Mouse (Mus musculus): ENCODE results near the gene Kif13a. TPM values are rescaled to one million over a fixed set of nuclear protein-coding genes. Genes with fewer than 3 reads are reported as not detected.

Kif13a gene
- 10 to 100 TPM; 24.6 to 28.2 TPM for total RNA-seq (2021)
- long read RNA-seq, experiment 1, partial matches to known transcripts: 4 of 4 reads
- long read RNA-seq, experiment 1, other reads (novel, unspliced or antisense): 0 of 4 reads
- long read RNA-seq, experiment 2, partial matches to known transcripts: 5 of 9 reads
- long read RNA-seq, experiment 2, other reads (novel, unspliced or antisense): 4 of 9 reads

- intact Hi-C loops (cut with DNase I): loop anchor here (2.0 to 5.0 kb wide), 4 partner anchors 47 to 88 kb away; partner anchors contain the start of gene Nhlrc1
- DNase-seq (ENCODE audit: low spot score in 2 of 2): peak; percentile 90 to 92
These were observed at the start of gene Kif13a for GRCm38 (mm10) chr13:46929719-46930658. Kif13a (minus strand) TSS chr13:46929867.

- DNase-seq (ENCODE audit: low spot score in 2 of 2): no peak
- intact Hi-C loops (cut with DNase I): loop anchor here (5.0 kb wide), 1 partner anchor 44 kb away; no protein-coding TSS in a partner anchor
These were observed 46.9 kb upstream of the Kif13a start for GRCm38 (mm10) chr13:46976532-46976931.

- intact Hi-C loops (cut with DNase I): loop anchor here (5.0 kb wide), 1 partner anchor 44 kb away; no protein-coding TSS in a partner anchor
- DNase-seq (ENCODE audit: low spot score in 2 of 2): no peak
These were observed 46.3 kb upstream of the Kif13a start for GRCm38 (mm10) chr13:46975930-46976329.

- intact Hi-C loops (cut with DNase I): loop anchor here (5.0 kb wide), 1 partner anchor 43 kb away; no protein-coding TSS in a partner anchor
- no peak for DNase-seq (ENCODE audit: low spot score in 2 of 2)
These were observed 45.4 kb upstream of the Kif13a start for GRCm38 (mm10) chr13:46975031-46975551.

- no peak for DNase-seq (ENCODE audit: low spot score in 2 of 2)
- intact Hi-C loops (cut with DNase I): no loop called here
These were observed 40.7 kb upstream of the Kif13a start for GRCm38 (mm10) chr13:46970286-46970945.

GRCm38 (mm10) chr13:46968626-46969025 is 39.0 kb upstream of the Kif13a start:
- no peak for DNase-seq (ENCODE audit: low spot score in 2 of 2)
- intact Hi-C loops (cut with DNase I): no loop called here

GRCm38 (mm10) chr13:46967308-46967707 is 37.6 kb upstream of the Kif13a start:
- no peak for DNase-seq (ENCODE audit: low spot score in 2 of 2)
- intact Hi-C loops (cut with DNase I): no loop called here

GRCm38 (mm10) chr13:46960878-46961474 is 31.3 kb upstream of the Kif13a start:
- intact Hi-C loops (cut with DNase I): no loop called here
- DNase-seq (ENCODE audit: low spot score in 2 of 2): no peak

- DNase-seq (ENCODE audit: low spot score in 2 of 2): no peak
These were observed 29.5 kb upstream of the Kif13a start for GRCm38 (mm10) chr13:46959139-46959538.

GRCm38 (mm10) chr13:46951212-46951611 is 21.5 kb upstream of the Kif13a start:
- peak; percentile 43 to 51 for DNase-seq (ENCODE audit: low spot score in 2 of 2)
- intact Hi-C loops (cut with DNase I): no loop called here

More at GRCm38 (mm10) chr13:46959139-46959538, 29.5 kb upstream of the Kif13a start:
- intact Hi-C loops (cut with DNase I): no loop called here

GRCm38 (mm10) chr13:46949741-46950140 is 20.1 kb upstream of the Kif13a start:
- DNase-seq (ENCODE audit: low spot score in 2 of 2): no peak
- intact Hi-C loops (cut with DNase I): no loop called here

- intact Hi-C loops (cut with DNase I): no loop called here
- no peak for DNase-seq (ENCODE audit: low spot score in 2 of 2)
These were observed 18.4 kb upstream of the Kif13a start for GRCm38 (mm10) chr13:46948027-46948426.

GRCm38 (mm10) chr13:46946041-46946440 is 16.4 kb upstream of the Kif13a start:
- intact Hi-C loops (cut with DNase I): no loop called here
- DNase-seq (ENCODE audit: low spot score in 2 of 2): no peak

GRCm38 (mm10) chr13:46945256-46945655 is 15.6 kb upstream of the Kif13a start:
- no peak for DNase-seq (ENCODE audit: low spot score in 2 of 2)
- intact Hi-C loops (cut with DNase I): no loop called here

GRCm38 (mm10) chr13:46943294-46943693 is 13.6 kb upstream of the Kif13a start:
- intact Hi-C loops (cut with DNase I): no loop called here
- no peak for DNase-seq (ENCODE audit: low spot score in 2 of 2)

- intact Hi-C loops (cut with DNase I): loop anchor here (5.0 kb wide), 1 partner anchor 43 kb away; no protein-coding TSS in a partner anchor
- DNase-seq (ENCODE audit: low spot score in 2 of 2): no peak
These were observed 4.4 kb upstream of the Kif13a start for GRCm38 (mm10) chr13:46934116-46934515.

- DNase-seq (ENCODE audit: low spot score in 2 of 2): no peak
These were observed 3.2 kb upstream of the Kif13a start for GRCm38 (mm10) chr13:46932846-46933245.

GRCm38 (mm10) chr13:46932049-46932448 is 2.4 kb upstream of the Kif13a start:
- DNase-seq (ENCODE audit: low spot score in 2 of 2): no peak
- intact Hi-C loops (cut with DNase I): loop anchor here (5.0 kb wide), 1 partner anchor 45 kb away; no protein-coding TSS in a partner anchor

More at GRCm38 (mm10) chr13:46932846-46933245, 3.2 kb upstream of the Kif13a start:
- intact Hi-C loops (cut with DNase I): loop anchor here (5.0 kb wide), 1 partner anchor 44 kb away; no protein-coding TSS in a partner anchor

GRCm38 (mm10) chr13:46930659-46931046 is 986 bp upstream of the Kif13a start:
- DNase-seq (ENCODE audit: low spot score in 2 of 2): peak; percentile 33 to 40
- intact Hi-C loops (cut with DNase I): loop anchor here (5.0 kb wide), 1 partner anchor 47 kb away; no protein-coding TSS in a partner anchor
